Mouse (Mus musculus) limb, embryonic 14.5 days (tissue): ENCODE results near the gene Lax1. TPM values are rescaled to one million over a fixed set of nuclear protein-coding genes. Genes with fewer than 3 reads are reported as not detected.
"Not testable (repeated sequence)": the region's sequence is repeated elsewhere in the genome, so short reads cannot be mapped to it uniquely, and the experiment has no call there.

Source experiments
- ATAC-seq: fragments of 200-750 bp; cut with Nextera tagmentation; 2 replicates; pipeline ENCODE4 v1.8.0; 2017; ENCODE audit warnings: low read depth, moderate number of reproducible peaks, moderate TSS enrichment; ENCODE audit not compliant: low FRiP score
- DNase-seq: peaks from one replicate; pipeline ENCODE4 v3.0.0-alpha.2; 2015; ENCODE audit warnings: low spot score
- H3K27ac ChIP-seq: fragments of 300-500 bp; sonication (generic); replicated peaks from 2 replicates; pipeline ENCODE4 v1.5.1; 2014; ENCODE audit warnings: low read depth, mild to moderate bottlenecking, low read length, moderate library complexity, mixed read lengths
- H3K27me3 ChIP-seq: fragments of 300-500 bp; sonication (generic); 2 replicates; pipeline ENCODE4 v1.6.1; 2014; ENCODE audit warnings: low read length, mixed read lengths; ENCODE audit not compliant: control insufficient read depth, insufficient read depth
- H3K36me3 ChIP-seq: fragments of 300-500 bp; sonication (generic); 2 replicates; pipeline ENCODE4 v1.6.1; 2014; ENCODE audit warnings: mild to moderate bottlenecking, low read length, moderate library complexity, mixed read lengths; ENCODE audit not compliant: control insufficient read depth, insufficient read depth
- H3K4me1 ChIP-seq: fragments of 300-500 bp; sonication (generic); 2 replicates; pipeline ENCODE4 v1.6.1; 2014; ENCODE audit warnings: antibody characterized with exemption, low read length, mixed read lengths; ENCODE audit not compliant: control insufficient read depth, insufficient read depth
- H3K4me2 ChIP-seq: fragments of 300-500 bp; sonication (generic); replicated peaks from 2 replicates; pipeline ENCODE4 v1.6.1; 2014; ENCODE audit warnings: low read depth, mild to moderate bottlenecking, low read length, moderate library complexity; ENCODE audit not compliant: severe bottlenecking
- H3K4me3 ChIP-seq: fragments of 300-500 bp; sonication (generic); replicated peaks from 2 replicates; pipeline ENCODE4 v1.5.1; 2014; ENCODE audit warnings: low read length
- H3K9ac ChIP-seq: fragments of 300-500 bp; sonication (generic); 2 replicates; pipeline ENCODE4 v1.6.1; 2014; ENCODE audit warnings: mild to moderate bottlenecking, low read depth, low read length, moderate library complexity; ENCODE audit not compliant: severe bottlenecking
- H3K9me3 ChIP-seq: fragments of 300-500 bp; sonication (generic); 2 replicates; pipeline ENCODE4 v1.6.1; 2016; ENCODE audit warnings: low read length; ENCODE audit not compliant: control insufficient read depth
- POLR2A ChIP-seq: fragments of 200-500 bp; IDR thresholded peaks from 2 replicates; pipeline ENCODE4 v1.8.0; 2012; ENCODE audit warnings: inconsistent platforms, mild to moderate bottlenecking, moderate library complexity, borderline replicate concordance; ENCODE audit not compliant: insufficient read depth, insufficient read length; ENCODE audit errors: extremely low read depth
- WGBS: fragments of 180-500 bp; shearing (Covaris S2); extraction: QIAGEN DNeasy Blood & Tissue Kit; methylation state at CpG from one replicate; pipeline ENCODE4 v1.1.7; 2014; 5-methylcytosine and 5-hydroxymethylcytosine counted together
- polyA plus RNA-seq, 2 experiments: library from polyadenylated mRNA; depleted of rRNA in 1 of 2; stranded (reverse) in 1 of 2; unstranded in 1 of 2; fragments of >200 nt; fragmentation: Nextera tagmentation in 1 of 2; extraction: Ambion mirVana in 1 of 2; gene quantifications; 2 replicates each; pipeline versions ENCODE4 v1.2.1 to v1.2.3; 2012 to 2014

The Lax1 gene
- polyA plus RNA-seq, 2 experiments: 0.18 to 1.7 TPM

DNA sequence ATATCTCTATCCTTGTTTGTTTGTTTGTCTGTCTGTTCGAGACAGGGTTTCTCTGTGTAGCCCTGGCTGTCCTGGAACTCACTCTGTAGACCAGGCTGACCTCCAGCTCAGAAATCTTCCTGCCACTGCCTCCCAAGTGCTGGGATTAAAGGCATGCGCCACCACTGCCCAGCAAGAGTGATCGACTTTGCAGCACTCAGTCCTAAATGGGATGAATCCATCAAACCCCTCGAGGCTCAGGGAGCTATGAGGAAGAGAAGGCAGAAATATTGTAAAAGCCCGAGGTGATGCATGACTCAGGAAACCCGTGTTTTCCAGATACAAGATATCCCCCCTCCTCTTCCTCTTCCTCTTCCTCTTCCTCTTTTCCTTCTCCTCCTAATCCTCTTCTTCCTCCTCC lies 19.1 kb downstream of the Lax1 start:
- ATAC-seq: no peak
- WGBS: 81% methylated on average over 6 of the region's 6 CpGs

DNA sequence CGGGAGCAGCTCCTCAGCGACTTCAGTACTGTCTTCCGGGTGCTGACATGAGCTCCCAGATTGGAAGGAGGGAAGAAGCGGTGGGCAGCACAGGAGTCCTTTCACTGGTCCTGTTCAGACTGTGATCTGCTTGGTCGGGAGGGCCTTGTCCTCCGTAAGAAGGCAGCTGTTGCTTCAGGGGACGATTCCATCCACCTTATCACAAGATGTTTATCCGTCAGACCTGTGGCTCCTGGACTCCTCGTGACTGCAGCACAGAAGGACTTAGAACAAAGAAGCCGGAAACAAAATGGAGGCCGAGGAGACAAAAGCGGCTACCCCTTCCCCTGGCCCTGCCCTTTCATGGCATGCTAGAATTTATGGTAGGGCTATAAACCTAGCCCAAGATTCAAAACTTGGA lies 19.7 kb downstream of the Lax1 start:
- TF ChIP-seq POLR2A: no peak
- no peak overlapping the region for H3K9ac ChIP-seq
- H3K4me3 ChIP-seq: no peak overlapping the region
- WGBS: 78% methylated on average over 12 of the region's 12 CpGs
- H3K9me3 ChIP-seq: no peaks in the 10 kb centered on the region
- H3K4me1 ChIP-seq: no peaks in the 10 kb centered on the region
- no peaks in the 10 kb centered on the region for H3K36me3 ChIP-seq
- no peaks in the 10 kb centered on the region for H3K27me3 ChIP-seq
- no peak overlapping the region for H3K4me2 ChIP-seq
- DNase-seq: no peak
- ATAC-seq: no peak
- H3K27ac ChIP-seq: no peak overlapping the region

More for the DNA sequence above, 19.1 kb downstream of the Lax1 start:
- H3K36me3 ChIP-seq: no peaks in the 10 kb centered on the region
- H3K4me1 ChIP-seq: no peaks in the 10 kb centered on the region
- no peak overlapping the region for H3K4me2 ChIP-seq
- no peak overlapping the region for H3K4me3 ChIP-seq
- H3K9ac ChIP-seq: no peak overlapping the region
- TF ChIP-seq POLR2A: no peak
- H3K27ac ChIP-seq: no peak overlapping the region
- no peak for DNase-seq
- no peaks in the 10 kb centered on the region for H3K27me3 ChIP-seq
- no peaks in the 10 kb centered on the region for H3K9me3 ChIP-seq

DNA sequence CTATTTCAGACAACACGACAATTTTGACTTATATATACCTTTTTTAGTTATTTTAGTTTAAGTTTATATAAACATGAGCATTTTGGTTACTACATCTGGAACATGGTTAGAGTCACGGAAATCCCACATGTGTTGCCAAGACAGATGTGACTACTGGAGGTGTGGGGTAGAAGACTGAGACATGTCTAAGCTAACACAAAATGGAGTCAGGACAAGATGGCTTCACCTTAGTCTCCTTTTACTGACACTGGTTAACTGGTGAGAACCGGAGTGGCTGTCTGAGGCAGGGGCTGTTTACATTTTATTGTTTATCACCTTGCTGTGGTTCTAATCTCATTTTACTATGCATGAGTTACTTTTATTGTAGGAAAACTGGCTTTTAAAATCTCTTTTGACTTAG lies 21.3 kb downstream of the Lax1 start:
- 75% methylated on average over 3 of the region's 3 CpGs for WGBS
- no peak for TF ChIP-seq POLR2A
- ATAC-seq (no peak), DNase-seq (no peak)
- Histone ChIP-seq H3K4me1 (no peaks in the 10 kb centered on the region), H3K27me3 (no peaks in the 10 kb centered on the region), H3K36me3 (no peaks in the 10 kb centered on the region), H3K4me3 (no peak overlapping the region), H3K4me2 (no peak overlapping the region), H3K27ac (no peak overlapping the region), H3K9me3 (no peaks in the 10 kb centered on the region), H3K9ac (no peak overlapping the region)

DNA sequence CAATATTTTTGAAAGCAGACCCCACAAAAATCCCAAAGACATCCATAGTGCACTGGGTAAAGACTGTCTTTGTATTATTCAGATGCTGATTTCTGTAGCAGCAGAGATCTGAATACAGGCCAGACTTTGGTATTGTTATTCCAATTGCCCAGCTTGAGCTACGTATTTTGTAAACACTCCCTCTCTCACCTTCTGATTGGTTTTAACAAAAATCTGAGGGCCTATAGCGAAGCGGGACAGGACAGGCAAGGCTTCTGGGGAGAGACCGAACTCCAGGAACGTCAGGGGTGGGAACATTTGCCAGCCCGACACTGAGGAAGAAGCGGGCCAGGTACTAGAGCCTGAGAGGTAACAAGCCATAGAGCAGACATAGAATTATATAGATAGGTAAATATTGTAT lies 22.2 kb downstream of the Lax1 start:
- H3K9me3 ChIP-seq: no peaks in the 10 kb centered on the region
- H3K27me3 ChIP-seq: no peaks in the 10 kb centered on the region
- no peak for ATAC-seq
- TF ChIP-seq POLR2A: no peak
- no peak for DNase-seq
- no peaks in the 10 kb centered on the region for H3K4me1 ChIP-seq
- H3K36me3 ChIP-seq: no peaks in the 10 kb centered on the region
- no peak overlapping the region for H3K9ac ChIP-seq
- no peak overlapping the region for H3K4me3 ChIP-seq
- H3K27ac ChIP-seq: no peak overlapping the region
- H3K4me2 ChIP-seq: no peak overlapping the region
- WGBS: 49% methylated on average over 7 of the region's 7 CpGs

DNA sequence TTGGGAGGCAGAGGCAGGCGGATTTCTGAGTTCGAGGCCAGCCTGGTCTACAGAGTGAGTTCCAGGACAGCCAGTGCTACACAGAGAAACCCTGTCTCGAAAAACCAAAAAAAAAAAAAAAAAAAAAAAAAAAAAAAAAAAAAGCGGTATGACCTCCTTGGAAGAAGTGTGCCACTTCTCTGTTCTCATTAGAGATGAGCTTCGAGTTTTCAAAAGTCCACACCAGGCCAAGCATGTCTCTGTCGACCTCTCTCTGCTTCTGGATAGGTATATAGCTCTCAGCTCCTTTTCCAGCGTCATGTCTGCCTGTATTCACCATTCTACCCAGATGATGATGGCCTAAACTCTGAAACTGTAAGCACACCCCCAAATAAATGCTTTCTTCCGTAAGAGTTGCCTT lies 24.2 kb downstream of the Lax1 start:
- H3K4me1 ChIP-seq, H3K4me3 ChIP-seq, H3K9me3 ChIP-seq, H3K27me3 ChIP-seq, H3K27ac ChIP-seq, H3K36me3 ChIP-seq, H3K9ac ChIP-seq, DNase-seq, H3K4me2 ChIP-seq, ATAC-seq: not testable (repeated sequence)
- WGBS: 88% methylated on average over 6 of the region's 8 CpGs
